Mouse (Mus musculus) retina, postnatal 7 days (tissue): ENCODE results near the gene Nlgn1.

Experiments
- DNase-seq: peaks from one replicate; pipeline ENCODE4 v3.0.0-alpha.2; 2012; ENCODE audit warnings: low read depth, low spot score

Nlgn1 gene

GRCm38 (mm10) chr3:25830237-25830636 is 502.0 kb downstream of the Nlgn1 start:
- DNase-seq = no peak

GRCm38 (mm10) chr3:25813368-25813767 is 518.9 kb downstream of the Nlgn1 start:
- no peak for DNase-seq

- peak; percentile 37 for DNase-seq
These were observed 524.7 kb downstream of the Nlgn1 start for GRCm38 (mm10) chr3:25807559-25807958.

GRCm38 (mm10) chr3:25781651-25782050 is 550.6 kb downstream of the Nlgn1 start:
- DNase-seq = no peak

- no peak for DNase-seq
These were observed 556.8 kb downstream of the Nlgn1 start for GRCm38 (mm10) chr3:25775437-25775836.

- no peak for DNase-seq
These were observed 558.4 kb downstream of the Nlgn1 start for GRCm38 (mm10) chr3:25773908-25774307.

DNA sequence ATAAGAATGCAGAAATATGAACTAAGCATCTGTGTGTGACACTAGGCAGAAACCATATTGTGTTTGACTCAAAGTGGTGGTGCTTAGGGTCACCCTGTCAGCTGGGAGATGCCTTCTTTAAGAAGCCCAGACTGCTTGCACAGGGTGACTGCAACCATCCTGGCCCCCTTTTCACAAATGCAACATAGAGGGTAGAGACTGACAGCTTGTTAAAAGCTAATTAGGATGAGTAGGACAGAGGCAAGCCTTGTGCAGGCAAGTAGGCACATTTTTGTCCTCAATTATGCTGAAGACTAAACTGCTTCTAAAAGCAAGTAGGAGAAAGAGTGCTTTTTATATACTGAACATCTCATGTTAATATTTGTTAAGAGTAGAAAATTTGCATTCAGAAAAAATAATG is 558.8 kb downstream of the Nlgn1 start:
- no peak for DNase-seq

DNA sequence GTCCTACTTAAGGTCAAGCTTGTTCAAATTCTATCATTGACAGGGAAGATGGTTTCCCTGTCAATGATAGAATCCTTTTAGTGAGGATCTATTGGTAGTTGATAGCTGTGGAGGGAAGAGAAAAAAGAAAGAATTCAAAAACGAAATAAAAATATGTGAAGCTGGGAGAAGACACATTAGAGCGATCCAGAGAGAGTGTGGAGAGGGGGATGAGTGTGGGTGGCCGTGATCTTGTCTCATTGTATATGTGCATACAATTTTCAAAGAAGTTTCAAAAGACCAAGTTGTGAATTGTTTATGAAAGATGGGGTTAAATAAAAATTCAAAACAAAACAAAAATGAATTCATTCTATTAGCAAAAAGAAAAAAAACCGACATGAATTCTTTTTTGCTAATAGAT is 568.6 kb downstream of the Nlgn1 start:
- DNase-seq = no peak

DNA sequence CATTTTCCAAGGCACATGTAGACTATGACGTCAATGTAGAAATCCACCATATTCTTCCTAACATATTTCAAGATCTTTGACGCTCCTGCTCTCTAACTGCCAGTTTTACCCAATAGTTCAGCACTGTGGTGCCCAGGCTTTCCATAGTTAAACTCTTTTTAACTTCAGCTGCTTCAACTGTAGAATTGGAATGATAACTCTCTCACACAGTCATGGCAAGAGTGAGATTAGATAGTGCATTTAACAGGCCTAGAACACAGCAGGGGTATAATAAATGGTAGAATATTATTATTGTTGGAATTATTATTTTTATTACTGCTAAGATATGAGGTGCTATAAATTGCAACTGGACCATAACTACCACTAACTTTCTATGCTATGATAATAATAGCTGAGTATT is 574.4 kb downstream of the Nlgn1 start:
- DNase-seq = no peak

GRCm38 (mm10) chr3:25724111-25724510 is 608.1 kb downstream of the Nlgn1 start:
- DNase-seq = no peak

DNA sequence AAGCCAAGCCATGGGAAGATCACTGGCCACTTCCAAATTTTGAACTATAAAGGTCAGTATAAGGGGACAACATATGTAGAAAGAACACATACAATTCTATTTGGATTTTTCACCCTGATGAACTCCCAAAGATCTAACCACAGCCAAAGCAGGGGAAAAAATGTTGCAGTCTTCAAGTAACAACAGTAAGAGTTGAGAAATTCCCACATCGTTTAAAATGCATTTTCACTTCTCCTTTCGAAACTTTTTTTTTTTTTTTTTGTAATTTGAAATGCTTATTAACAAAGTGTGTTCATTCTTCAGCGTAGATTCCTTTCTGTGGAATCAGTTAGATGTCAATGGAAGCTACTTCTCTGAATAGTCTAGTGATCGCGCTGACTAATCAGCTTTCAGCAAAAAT is 610.8 kb downstream of the Nlgn1 start:
- no peak for DNase-seq

DNA sequence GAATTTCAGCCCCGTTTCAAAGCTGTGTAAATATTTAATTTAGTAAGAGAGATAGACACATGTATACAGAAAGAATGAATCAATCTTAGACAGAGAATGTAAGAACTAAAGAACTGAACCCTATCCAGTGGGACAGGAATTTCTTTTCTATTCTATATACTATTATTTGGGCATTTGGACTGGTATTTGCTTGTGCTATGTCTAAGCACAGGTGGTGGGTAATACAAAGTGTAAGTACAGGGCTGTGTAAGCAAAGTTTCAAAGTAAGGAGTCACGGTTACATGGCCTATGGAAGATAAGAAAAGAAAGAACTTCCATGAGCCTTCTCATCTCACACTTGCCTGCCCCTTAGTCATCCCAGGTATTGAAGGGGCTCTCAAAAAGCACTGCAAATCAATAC is 624.9 kb downstream of the Nlgn1 start:
- no peak for DNase-seq

DNA sequence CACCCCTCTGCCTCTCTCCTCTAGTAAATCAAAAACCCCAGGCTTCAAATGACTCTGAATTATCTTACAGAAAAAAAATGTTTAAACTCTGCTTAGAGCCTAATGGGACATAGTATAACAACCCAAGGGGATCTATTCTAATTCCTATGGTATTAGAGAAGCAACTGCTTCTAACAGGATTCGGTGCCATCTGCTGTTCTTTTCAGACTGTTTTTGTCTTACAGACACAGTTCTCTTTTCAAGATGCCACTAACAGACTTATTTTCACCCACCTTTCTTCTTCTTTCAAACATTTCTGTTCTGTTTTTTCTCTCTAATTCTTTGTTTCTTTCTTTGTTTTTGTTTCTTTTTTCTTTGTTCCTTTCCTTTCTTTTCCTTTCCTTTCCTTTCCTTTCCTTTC is 635.0 kb downstream of the Nlgn1 start:
- DNase-seq = no peak

- no peak for DNase-seq
These were observed 643.3 kb downstream of the Nlgn1 start for GRCm38 (mm10) chr3:25688789-25689464.

DNA sequence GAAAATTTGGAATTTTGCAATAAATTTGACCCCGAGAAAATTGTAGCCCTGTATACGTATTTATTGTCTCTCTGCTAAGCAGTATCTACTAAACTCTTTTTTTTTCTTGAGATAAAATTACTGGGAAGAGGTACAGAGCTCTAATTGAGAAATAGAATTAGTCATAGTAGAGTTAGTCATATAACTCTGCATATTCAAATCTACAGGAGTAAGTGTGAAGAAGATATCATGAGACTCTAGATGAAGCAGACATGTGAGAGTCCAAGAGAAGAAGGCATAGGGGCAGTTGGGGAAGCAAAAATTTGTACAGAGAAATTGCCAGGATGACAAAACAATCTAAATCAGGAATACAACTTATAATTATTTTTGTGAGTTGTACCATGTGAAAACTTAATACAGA is 648.6 kb downstream of the Nlgn1 start:
- no peak for DNase-seq

DNA sequence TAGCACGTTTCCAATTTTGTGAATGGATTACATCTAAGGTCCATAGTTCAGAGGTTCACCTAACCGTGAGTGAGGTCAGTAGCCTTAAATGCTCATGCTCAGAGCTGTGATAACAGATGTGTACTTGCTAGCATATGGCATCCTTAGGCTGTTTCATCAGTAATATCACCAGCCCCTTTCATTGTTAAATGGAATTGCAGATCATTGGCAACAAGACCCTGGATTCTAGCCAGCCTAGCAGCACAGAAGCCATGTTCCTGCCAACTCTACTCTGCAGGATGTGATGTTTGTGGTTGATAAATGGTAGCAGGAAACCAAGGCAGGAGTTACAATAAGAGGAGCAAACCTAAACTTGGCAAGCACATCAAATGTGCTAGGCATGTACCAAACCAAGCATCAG is 652.9 kb downstream of the Nlgn1 start:
- no peak for DNase-seq

DNA sequence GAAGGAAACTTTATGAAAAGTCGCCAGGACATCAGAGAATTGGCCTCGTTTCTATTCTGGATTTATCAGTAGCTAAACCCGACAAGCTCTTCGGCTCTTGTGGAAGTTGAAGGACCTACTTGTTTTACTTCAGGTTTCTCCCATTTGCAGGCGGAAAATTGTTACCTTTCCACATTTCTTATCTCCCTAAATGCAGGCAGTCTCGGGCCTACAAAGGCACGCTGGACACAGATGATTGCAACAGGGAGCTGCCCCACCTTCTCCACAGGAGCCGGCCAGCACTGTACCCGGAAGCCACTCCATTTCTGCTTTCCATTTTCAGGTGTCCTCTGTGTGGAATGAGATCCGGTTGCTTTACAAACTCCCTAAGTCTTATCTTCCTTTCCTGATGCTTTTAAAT is 656.4 kb downstream of the Nlgn1 start:
- DNase-seq = no peak

DNA sequence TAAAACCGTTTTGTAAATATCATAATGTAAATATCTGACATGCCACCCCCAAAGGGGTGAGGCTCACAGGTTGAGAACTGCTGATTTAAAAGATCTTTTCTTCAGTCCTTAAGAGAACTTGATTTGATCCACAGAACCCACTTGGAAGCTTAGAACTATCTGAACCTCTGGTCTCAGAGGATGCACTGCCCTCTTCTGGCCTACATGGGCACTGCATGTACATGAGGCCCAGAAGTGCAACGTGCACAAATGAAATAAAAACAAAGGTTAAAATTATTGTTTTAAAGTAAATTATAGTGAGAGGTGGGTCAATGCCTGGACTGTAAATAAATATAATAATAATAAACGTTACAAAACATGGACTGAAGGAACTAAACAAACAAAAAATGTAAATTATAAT is 657.2 kb downstream of the Nlgn1 start:
- peak; percentile 5 for DNase-seq

DNA sequence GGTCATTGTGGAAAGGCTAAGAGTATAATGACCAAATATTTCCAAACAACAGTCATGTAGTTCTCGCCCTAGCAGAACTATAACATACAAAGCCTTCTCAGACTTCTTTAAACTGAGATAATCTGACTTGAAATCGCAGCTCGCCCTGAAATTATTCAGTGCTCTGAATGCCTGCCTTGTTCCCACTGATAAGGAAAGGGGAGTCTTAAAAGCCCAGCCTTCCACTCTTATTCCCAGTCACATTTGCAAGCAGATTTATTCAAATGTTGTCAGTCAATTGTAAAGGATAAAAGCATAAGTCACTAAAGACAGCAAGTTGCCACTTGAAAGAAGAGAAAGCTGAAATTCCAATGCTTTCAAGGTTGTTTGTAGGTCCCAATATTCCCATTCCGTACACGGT is 658.9 kb downstream of the Nlgn1 start:
- no peak for DNase-seq

- no peak for DNase-seq
These were observed 659.5 kb downstream of the Nlgn1 start for GRCm38 (mm10) chr3:25672779-25673178.

DNA sequence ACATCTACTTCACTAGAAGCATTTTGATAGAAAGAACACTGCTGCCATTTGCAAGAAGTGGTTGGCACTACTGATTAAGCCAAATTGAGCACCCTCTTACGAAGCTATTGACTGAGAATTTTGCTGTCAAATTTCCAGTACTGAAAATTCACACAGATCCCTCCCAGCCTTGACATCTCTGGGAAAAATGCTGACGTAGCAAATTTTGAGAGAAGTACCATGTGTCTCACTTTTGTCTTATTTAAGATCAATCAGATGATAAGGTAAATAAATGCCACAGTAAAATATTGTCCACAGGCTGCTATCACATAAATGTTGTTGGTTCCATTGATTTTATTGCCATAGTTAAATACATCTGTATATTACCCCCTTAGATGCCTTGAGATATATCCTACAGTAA is 668.8 kb downstream of the Nlgn1 start:
- no peak for DNase-seq

- DNase-seq = no peak
These were observed 672.0 kb downstream of the Nlgn1 start for GRCm38 (mm10) chr3:25660285-25660684.

DNA sequence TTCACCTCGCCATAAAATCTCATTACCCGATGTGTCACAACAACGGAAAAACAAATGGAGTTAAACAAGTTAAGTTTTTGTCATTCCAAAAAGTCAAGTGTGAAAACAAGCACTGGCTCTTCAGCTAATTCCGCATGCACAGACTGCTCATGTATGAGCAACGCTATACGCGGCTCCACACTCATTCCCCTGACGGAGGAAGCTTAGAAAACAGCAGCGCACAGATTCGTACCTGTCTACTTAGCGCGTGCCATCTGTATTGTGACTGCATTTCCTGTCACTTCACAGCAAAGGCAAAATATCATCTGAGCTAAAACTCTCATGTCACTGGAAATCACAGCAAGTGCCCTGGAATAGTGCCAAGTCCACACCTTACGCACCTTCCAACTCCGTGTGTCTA is 674.3 kb downstream of the Nlgn1 start:
- DNase-seq = no peak

DNA sequence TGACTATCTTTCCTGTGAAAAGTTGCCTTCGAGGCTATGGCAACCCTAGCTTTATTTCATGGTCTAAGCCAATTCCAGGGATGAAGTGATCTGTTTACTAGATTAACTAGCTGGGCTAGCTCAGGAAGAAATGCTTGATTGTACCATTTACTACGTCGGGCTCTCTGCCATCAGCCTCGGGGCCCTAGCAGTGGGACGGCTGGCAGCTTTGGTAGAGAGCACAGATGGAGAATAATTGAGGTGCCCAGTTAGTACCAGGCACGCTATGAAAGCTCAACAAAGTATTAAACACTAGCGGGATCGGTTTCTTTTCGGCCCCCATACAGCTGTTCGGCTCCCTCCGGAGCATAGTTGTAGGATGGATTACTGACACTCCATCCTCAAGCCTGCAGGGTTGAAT is 675.2 kb downstream of the Nlgn1 start:
- no peak for DNase-seq
